Mouse (Mus musculus) midbrain, embryonic 16.5 days (tissue): Measurements from ENCODE around the gene Srrm4. TPM values are rescaled to one million over a fixed set of nuclear protein-coding genes. Genes with fewer than 3 reads are reported as not detected.

Experiments used
- ATAC-seq: fragments of 200-750 bp; cut with Nextera tagmentation; 2 replicates; pipeline ENCODE4 v1.8.0; 2017; ENCODE audit warnings: moderate TSS enrichment
- H3K27ac ChIP-seq: fragments of 300-500 bp; sonication (generic); 2 replicates; pipeline ENCODE4 v1.5.1; 2014; ENCODE audit warnings: mild to moderate bottlenecking, low read length, mixed read lengths
- H3K27me3 ChIP-seq: fragments of 300-500 bp; sonication (generic); 2 replicates; pipeline ENCODE4 v1.6.1; 2014; ENCODE audit warnings: low read depth, low read length, mixed read lengths; ENCODE audit not compliant: control insufficient read depth, insufficient read depth
- H3K36me3 ChIP-seq: fragments of 300-500 bp; sonication (generic); 2 replicates; pipeline ENCODE4 v1.6.1; 2014; ENCODE audit warnings: mild to moderate bottlenecking, low read length, moderate library complexity, mixed read lengths; ENCODE audit not compliant: control insufficient read depth, insufficient read depth
- H3K4me1 ChIP-seq: fragments of 300-500 bp; sonication (generic); 2 replicates; pipeline ENCODE4 v1.6.1; 2014; ENCODE audit warnings: mild to moderate bottlenecking, low read length, mixed read lengths; ENCODE audit not compliant: control insufficient read depth, insufficient read depth
- H3K4me2 ChIP-seq: fragments of 300-500 bp; sonication (generic); 2 replicates; pipeline ENCODE4 v1.6.1; 2014; ENCODE audit warnings: mild to moderate bottlenecking, low read length, mixed read lengths
- H3K4me3 ChIP-seq: fragments of 300-500 bp; sonication (generic); 2 replicates; pipeline ENCODE4 v1.5.1; 2014; ENCODE audit warnings: low read depth, mild to moderate bottlenecking, low read length, moderate library complexity, mixed read lengths
- H3K9ac ChIP-seq: fragments of 300-500 bp; sonication (generic); 2 replicates; pipeline ENCODE4 v1.6.1; 2014; ENCODE audit warnings: low read depth, low read length, mixed read lengths
- H3K9me3 ChIP-seq: fragments of 300-500 bp; sonication (generic); replicated peaks from 2 replicates; pipeline ENCODE4 v1.6.1; 2014; ENCODE audit warnings: mild to moderate bottlenecking, low read length, mixed read lengths; ENCODE audit not compliant: control insufficient read depth, poor library complexity, severe bottlenecking
- WGBS: fragments of 180-500 bp; shearing (Covaris S2); extraction: QIAGEN DNeasy Blood & Tissue Kit; methylation state at CpG from one replicate; pipeline ENCODE4 v1.1.7; 2014; 5-methylcytosine and 5-hydroxymethylcytosine counted together
- polyA plus RNA-seq: library from polyadenylated mRNA; unstranded; fragments of >200 nt; fragmentation: Nextera tagmentation; extraction: Ambion mirVana; gene quantifications from 2 replicates; pipeline ENCODE4 v1.2.1, GENCODE M21; 2015

The Srrm4 gene
- polyA plus RNA-seq, 1 experiment from 2014 or later = 16.6 TPM

GRCm38 (mm10) chr5:116564391-116564790 lies 27.2 kb downstream of the Srrm4 start:
- 76% methylated on average over 3 of the region's 3 CpGs for WGBS

DNA sequence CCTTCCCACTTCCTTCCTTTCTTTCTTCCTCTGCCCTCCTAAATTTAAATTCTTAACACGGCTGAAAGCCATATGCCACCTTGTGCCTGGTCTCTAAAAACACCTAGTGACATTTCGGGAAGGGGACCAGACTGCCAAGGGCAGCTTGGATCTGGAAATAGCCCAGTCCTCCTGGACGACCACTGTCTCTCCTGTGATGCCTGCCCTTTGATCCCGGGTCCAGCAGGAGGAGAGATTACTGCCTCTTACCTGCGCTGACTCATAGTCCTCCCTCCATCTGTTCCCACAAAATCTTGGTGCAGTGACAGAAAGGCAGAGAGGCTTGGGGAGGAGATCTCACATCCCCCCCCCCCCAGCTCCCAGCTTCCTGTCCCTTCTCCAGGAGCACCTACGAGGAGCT lies 27.9 kb downstream of the Srrm4 start:
- Histone ChIP-seq H3K4me2 (no peak overlapping the region), H3K4me3 (no peak overlapping the region), H3K27me3 (no peaks in the 10 kb centered on the region), H3K27ac (no peak overlapping the region), H3K9me3 (no peaks in the 10 kb centered on the region), H3K4me1 (0 out of 2 replicates have a peak, but pooled peaks cover 4% of the 10 kb centered on the region), H3K9ac (no peak overlapping the region), H3K36me3 (no peaks in the 10 kb centered on the region)
- no peak for ATAC-seq
- 76% methylated on average over 6 of the region's 6 CpGs for WGBS

More at GRCm38 (mm10) chr5:116564391-116564790, 27.2 kb downstream of the Srrm4 start:
- Histone ChIP-seq H3K9ac (no peak overlapping the region), H3K27ac (no peak overlapping the region), H3K27me3 (no peaks in the 10 kb centered on the region), H3K4me2 (no peak overlapping the region), H3K9me3 (no peaks in the 10 kb centered on the region), H3K36me3 (no peaks in the 10 kb centered on the region), H3K4me1 (peaks cover 8% of the 10 kb centered on the region), H3K4me3 (no peak overlapping the region)
- no peak for ATAC-seq

DNA sequence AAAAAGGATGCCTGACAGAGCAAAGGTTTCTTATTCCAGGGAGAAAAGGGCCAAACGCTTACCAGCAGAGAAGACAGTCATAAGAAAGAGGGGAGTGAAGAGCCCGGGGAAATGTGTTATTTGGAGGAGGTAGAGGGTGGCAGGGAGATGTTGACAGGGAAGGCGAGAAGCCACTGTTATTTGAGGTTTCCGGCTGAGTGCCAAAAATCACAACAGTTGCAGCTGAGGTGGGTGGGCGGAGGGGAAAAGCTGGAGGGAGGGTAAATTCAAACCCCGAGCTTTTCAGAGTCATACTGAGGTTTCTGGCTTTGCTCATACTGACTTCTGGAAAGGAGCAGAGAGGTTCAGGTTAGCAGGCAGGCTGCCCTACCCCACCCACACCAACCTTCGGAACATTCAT lies 32.5 kb downstream of the Srrm4 start:
- 82% methylated on average over 7 of the region's 7 CpGs for WGBS
- peaks cover 3% of the 10 kb centered on the region for H3K4me1 ChIP-seq
- ATAC-seq = no peak

GRCm38 (mm10) chr5:116556614-116557013 lies 35.0 kb downstream of the Srrm4 start:
- ATAC-seq = no peak
- Histone ChIP-seq H3K9me3 (no peaks in the 10 kb centered on the region), H3K4me1 (peaks cover 16% of the 10 kb centered on the region), H3K9ac (no peak overlapping the region), H3K27ac (no peak overlapping the region), H3K27me3 (no peaks in the 10 kb centered on the region), H3K36me3 (no peaks in the 10 kb centered on the region), H3K4me2 (no peak overlapping the region), H3K4me3 (no peak overlapping the region)
- 50% methylated on average over 8 of the region's 8 CpGs for WGBS

More for the DNA sequence above, 32.5 kb downstream of the Srrm4 start:
- H3K9me3 ChIP-seq = no peaks in the 10 kb centered on the region
- no peak overlapping the region for H3K27ac ChIP-seq
- H3K36me3 ChIP-seq = no peaks in the 10 kb centered on the region
- no peak overlapping the region for H3K4me2 ChIP-seq
- H3K9ac ChIP-seq = no peak overlapping the region
- no peaks in the 10 kb centered on the region for H3K27me3 ChIP-seq
- no peak overlapping the region for H3K4me3 ChIP-seq

- 5% methylated on average over 5 of the region's 5 CpGs for WGBS
- ATAC-seq = no peak
- H3K27ac ChIP-seq = no peak overlapping the region
- peaks cover 16% of the 10 kb centered on the region for H3K4me1 ChIP-seq
- H3K9me3 ChIP-seq = no peaks in the 10 kb centered on the region; the same call in 1 of the 2 replicates
- no peak overlapping the region for H3K9ac ChIP-seq
- no peak overlapping the region for H3K4me2 ChIP-seq
- H3K36me3 ChIP-seq = no peaks in the 10 kb centered on the region; the same call in 1 of the 2 replicates
- no peaks in the 10 kb centered on the region for H3K27me3 ChIP-seq
- no peak overlapping the region for H3K4me3 ChIP-seq
Observed at GRCm38 (mm10) chr5:116553868-116554267, 37.7 kb downstream of the Srrm4 start.

DNA sequence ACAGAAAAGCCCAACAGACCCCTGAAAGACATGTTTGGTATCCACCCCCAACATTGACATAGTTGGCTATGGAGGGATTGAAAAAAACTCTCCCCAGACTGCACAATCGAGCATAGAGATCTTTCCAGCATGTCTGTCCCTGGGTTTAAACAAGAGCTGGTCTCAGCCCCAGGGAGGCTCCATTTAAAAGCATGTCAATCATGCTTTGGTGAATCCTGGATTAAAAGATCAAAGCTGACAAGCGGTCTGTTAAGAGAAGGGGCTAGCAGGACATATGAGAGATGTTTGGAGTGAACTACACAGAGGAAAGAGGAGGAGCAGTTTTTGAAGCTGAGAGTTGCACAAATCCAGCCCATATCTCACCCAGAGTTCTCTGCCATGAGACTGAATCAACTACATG lies 38.5 kb downstream of the Srrm4 start:
- no peak overlapping the region for H3K4me3 ChIP-seq
- H3K4me2 ChIP-seq = no peak overlapping the region
- H3K27me3 ChIP-seq = no peaks in the 10 kb centered on the region
- H3K36me3 ChIP-seq = no peaks in the 10 kb centered on the region; the same call in 1 of the 2 replicates
- H3K4me1 ChIP-seq = peaks cover 16% of the 10 kb centered on the region
- WGBS = 9% methylated on average over 2 of the region's 2 CpGs
- no peak overlapping the region for H3K27ac ChIP-seq
- ATAC-seq = no peak
- no peaks in the 10 kb centered on the region; the same call in 1 of the 2 replicates for H3K9me3 ChIP-seq
- H3K9ac ChIP-seq = no peak overlapping the region

DNA sequence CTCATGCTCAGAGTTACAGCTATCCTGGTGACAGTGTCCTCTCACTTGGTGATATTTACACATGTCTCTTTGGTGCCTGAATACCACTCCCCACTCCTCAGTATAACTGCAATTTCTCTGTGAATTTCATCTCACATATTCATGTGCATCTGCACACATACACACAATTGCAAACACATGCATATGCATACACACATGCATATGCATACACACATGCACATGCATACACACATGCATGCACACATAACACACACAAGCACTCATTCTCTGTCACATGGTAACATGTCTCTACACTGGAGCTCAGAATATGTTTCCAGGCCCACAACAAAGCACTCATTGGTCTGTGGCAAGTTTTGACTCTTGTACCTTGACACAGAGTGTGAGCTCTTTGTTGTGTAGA lies 39.0 kb downstream of the Srrm4 start:
- H3K4me2 ChIP-seq = no peak overlapping the region
- H3K27me3 ChIP-seq = no peaks in the 10 kb centered on the region
- no peak overlapping the region for H3K9ac ChIP-seq
- ATAC-seq = no peak
- no peak overlapping the region for H3K4me3 ChIP-seq
- no peaks in the 10 kb centered on the region; the same call in 1 of the 2 replicates for H3K9me3 ChIP-seq
- no peaks in the 10 kb centered on the region; the same call in 1 of the 2 replicates for H3K36me3 ChIP-seq
- H3K27ac ChIP-seq = no peak overlapping the region
- H3K4me1 ChIP-seq = peaks cover 16% of the 10 kb centered on the region

- Histone ChIP-seq H3K27me3 (no peaks in the 10 kb centered on the region), H3K4me3 (no peak overlapping the region), H3K9me3 (peaks cover 2% of the 10 kb centered on the region; the same call in 1 of the 2 replicates), H3K36me3 (peaks cover 5% of the 10 kb centered on the region), H3K4me2 (no peak overlapping the region), H3K9ac (no peak overlapping the region), H3K4me1 (no peaks in the 10 kb centered on the region), H3K27ac (no peak overlapping the region)
- no peak for ATAC-seq
- WGBS = 40% methylated on average over 11 of the region's 11 CpGs
Observed at GRCm38 (mm10) chr5:116545746-116546145, 45.9 kb downstream of the Srrm4 start.

GRCm38 (mm10) chr5:116542317-116542716 lies 49.3 kb downstream of the Srrm4 start:
- Histone ChIP-seq H3K4me1 (peaks cover 15% of the 10 kb centered on the region), H3K9ac (no peak overlapping the region), H3K27ac (no peak overlapping the region), H3K4me3 (no peak overlapping the region), H3K36me3 (peaks cover 4% of the 10 kb centered on the region; the same call in 1 of the 2 replicates), H3K9me3 (0 out of 2 replicates have a peak, but pooled peaks cover 2% of the 10 kb centered on the region), H3K4me2 (no peak overlapping the region), H3K27me3 (no peaks in the 10 kb centered on the region)
- ATAC-seq = no peak
- 69% methylated on average over 7 of the region's 7 CpGs for WGBS
